Mouse (Mus musculus) kidney, postnatal 4 days (tissue): ENCODE measurements around the gene Dnajc14.
A peak's percentile ranks its signal among the peaks of the same experiment; 100 is the strongest.
"Not testable (repeated sequence)": the region's sequence is repeated elsewhere in the genome, so short reads cannot be mapped to it uniquely, and the experiment has no call there.

Source experiments
- DNase-seq, 2 experiments: peaks; one replicate each; pipeline ENCODE4 v3.0.0; 2021; ENCODE audit warnings: mixed read lengths in 2 of 2

The Dnajc14 gene

DNA sequence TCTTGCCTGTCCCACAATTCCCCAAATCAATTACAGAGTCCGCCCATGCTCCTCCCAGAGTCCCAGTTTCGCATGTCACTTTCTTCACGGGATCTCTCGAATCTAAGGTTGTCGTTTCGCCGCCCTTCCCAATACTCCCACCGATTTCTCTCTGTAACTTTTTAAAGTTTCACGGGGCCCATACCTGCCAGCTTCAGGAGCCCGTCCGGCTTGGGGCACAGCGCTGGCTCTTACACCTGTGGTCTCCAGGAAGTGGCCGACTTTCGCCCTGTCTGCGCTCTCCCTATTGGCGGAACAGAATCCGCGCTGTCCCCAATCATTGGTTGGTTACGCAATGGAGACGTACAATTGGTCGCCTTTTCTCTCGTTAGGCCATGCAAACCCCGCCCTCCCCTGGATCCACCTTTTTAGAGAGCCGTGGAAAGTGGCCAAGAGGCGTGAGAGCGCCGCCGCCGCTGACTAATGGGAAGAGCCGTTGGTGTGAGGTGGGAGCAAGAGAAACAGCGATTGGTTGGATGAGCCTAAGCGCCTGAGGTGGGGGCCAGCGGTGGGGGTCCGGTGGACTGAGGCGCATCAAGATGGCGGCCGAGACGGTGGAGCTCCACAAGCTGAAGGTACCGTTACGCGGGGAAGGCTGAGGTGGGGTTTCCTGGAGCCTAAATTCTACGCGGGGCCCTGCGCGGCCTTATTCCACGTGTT is 17.6 kb downstream of the Dnajc14 start, which contains the start of gene Ormdl2:
Gene Ormdl2 (minus strand): TSS at position 288 of the 699 bp plus-strand sequence.
- DNase-seq: peak; percentile 97 to 99

DNA sequence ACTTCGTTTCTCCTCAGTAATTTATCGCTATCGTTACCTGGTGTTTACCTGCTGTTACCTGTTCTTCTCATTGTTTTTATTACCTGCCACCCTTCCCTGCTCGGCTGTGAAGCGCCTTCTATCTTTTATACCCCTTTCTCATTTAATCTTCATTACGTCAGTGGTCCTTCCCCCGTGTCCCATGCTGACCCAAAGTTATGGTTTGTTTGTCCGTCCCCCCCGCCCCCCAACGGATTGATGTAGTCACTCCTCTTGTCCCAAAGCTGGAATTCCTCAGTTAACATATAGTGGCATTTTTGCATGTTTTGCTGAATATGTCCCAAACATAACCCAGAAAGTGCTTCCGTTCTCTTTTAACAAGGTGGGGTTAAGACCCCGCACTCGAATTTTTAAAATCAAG is 18.3 kb downstream of the Dnajc14 start:
- DNase-seq: no peak

DNA sequence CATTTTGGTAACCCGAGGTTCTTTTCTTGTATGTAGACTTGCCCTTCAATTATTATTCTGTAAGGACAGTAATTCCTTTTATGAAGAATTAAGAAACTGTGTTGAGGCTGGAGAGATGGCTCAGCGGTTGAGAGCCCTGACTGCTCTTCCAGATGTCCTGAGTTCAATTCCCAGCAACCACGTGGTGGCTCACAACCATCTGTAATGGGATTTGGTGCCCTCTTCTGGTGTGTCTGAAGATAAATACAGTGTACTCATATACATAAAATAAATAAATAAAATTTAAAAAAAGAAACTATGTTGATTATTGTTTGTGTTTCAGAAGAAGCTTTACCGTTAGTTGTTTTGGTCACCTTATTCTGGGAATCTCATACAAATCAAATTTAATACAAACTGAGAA is 19.2 kb downstream of the Dnajc14 start:
- not testable (repeated sequence) for DNase-seq

DNA sequence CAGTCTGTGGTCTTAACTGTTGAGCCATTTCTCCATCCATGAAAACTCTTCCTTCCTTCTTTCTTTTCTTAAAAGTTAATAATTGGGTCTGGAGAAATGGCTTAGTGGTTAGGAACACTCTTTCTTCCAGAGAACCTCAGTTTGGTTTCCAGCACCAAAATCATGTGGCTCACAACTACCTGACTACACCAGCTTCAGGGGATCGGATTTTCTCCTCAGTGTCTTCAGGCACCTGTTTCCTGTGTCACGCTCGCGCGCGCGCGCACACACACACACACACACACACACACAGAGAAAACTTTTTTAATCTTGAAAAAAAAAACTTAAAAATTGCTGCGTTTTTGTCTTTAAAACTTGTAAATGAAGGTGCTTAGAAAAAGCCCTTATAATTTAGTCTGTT is 20.0 kb downstream of the Dnajc14 start:
- DNase-seq: no peak

DNA sequence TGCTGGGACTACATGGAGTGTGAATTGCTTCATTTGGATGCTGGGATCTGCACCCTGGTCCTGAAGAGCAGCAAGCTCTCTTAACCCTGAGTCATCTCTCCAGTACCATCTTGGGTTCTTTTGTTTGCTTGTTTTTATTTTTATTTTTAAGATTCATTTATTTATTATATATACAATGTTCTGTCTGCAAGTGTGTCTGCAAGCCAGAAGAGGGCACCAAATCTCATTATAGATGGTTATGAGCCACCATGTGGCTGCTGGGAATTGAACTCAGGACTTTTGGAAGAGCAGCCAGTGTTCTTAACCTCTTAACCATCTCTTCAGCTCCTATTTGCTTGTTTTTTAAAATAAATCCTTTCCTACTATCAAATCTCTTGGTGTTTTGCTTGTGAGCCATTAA is 33.5 kb downstream of the Dnajc14 start:
- DNase-seq: no peak

DNA sequence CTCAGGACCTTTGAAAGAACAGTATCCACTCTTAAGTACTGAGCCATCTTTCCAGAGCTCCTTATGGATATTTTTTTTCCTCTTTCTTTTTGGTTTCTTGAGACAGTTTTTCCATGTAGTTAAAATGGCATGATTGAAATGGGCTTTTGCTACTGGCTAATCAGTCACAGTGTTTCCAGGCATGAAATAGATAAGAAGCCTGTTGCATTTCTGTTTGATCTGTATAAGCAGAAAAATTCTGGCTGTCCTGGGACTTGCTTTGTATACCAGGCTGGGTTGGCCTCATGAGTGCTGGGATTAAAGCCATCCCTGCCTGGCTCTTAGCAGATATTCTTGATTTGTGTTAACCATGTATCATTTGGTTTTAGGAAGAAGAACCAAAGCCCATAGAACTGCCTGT is 35.6 kb downstream of the Dnajc14 start:
- DNase-seq: no peak

DNA sequence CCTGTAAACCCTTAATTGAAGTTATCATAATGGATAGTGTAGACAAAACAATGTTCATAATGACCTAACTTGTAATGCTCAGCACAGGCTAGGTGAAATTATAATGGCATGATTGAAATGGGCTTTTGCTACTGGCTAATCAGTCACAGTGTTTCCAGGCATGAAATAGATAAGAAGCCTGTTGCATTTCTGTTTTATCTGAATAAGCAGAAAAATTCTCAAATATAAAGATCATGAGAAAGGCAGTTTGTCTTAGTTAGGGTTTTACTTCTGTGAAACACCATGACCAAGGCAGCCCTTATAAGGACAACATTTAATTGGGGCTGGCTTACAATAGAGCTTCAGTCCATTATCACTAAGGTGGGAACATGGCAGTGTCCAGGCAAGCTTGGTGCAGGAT is 36.8 kb downstream of the Dnajc14 start:
- DNase-seq: no peak

DNA sequence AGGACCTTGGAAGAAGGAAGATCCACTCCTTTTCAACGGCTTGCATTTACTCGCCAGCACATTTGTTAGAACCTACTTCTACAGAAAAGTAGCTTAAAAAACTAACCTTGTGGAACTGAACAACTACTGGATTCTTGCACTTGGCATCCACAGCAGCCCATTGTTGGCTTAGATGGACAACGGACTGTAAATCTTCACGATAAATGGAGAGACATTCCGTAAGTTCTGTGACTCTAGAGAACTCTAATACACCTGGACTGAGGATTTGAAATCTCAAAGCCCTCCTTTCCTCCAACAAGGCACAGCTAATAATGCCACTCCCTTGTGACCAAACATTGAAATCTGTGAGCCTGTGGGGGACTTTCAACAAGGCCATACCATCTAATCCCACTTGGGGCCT is 39.4 kb downstream of the Dnajc14 start:
- DNase-seq: no peak

DNA sequence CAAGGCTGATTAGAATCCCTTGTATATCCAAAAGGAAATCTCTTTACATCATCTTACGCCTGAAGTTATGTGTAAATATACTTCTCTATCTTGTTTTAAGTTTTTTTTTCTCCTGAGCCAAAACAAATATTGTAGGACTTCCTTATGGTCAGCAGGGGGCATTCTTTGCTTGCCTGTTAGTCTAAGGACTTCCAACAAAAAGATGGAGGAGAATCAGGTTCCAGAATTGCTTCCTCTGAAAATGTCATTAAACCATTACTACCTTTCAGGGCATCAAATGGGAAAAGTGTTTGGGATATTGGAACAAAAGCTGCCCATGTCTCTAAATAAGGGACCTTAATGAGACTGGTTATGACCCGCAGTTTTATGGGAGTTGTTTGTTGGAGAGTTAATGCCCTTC is 41.7 kb downstream of the Dnajc14 start:
- peak in 1 of 2 experiments; percentile 13 for DNase-seq

DNA sequence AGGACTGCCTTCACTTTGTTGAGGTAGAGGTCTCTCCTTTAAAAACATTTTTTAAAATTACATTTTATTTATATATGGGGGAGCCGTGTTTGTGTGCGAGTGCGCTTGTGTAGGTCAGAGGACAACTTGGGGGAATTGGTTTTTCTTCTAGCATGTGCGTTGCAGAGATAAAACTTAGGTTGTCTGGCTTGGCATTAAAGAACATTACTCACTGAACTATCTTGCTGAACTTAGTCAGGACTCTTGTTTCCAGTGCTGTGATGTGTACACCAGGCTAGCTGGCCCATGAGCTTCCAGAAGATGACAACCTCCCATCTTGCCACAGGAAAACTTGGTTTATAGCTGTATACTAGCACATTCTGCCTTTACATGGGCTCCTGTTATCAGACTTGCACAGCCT is 42.8 kb downstream of the Dnajc14 start:
- DNase-seq: no peak

DNA sequence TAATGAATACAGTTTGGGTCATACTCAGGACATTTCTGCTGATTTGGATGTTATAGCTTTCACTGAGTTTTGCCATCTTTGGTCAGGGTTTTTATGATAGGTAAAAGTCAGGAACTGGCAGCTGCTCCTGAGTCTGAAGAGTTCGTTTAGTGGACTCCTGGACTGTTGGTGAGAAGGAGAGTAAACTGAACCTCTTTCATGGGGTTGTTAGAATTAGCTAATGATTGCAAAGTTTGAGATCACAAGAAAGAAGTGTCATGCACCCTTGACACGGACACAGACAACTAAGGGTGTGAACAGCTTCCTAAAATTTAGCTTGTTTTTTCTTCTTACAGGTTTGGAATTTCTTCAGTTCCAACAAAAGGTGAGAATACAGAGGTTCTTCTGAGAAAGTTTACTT is 44.6 kb downstream of the Dnajc14 start:
- DNase-seq: no peak

DNA sequence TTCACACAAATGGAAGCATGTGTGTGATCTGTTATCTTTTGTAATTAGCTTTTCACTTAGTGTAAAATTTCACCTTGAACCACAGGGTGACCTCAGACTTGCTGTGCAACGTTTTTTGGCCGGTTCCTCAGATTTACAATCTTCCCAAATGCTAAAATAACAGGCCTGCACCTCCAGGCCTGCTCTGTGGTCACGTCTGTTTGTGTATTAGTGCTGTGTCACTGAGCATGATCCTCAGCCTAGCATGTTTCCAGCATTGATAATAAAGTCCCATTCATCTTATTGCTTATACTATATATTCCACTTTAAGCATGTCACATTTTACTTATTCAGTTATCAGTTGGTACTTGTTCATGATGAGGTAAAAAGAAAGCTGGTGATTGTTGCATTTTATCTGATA is 46.5 kb downstream of the Dnajc14 start:
- DNase-seq: no peak

DNA sequence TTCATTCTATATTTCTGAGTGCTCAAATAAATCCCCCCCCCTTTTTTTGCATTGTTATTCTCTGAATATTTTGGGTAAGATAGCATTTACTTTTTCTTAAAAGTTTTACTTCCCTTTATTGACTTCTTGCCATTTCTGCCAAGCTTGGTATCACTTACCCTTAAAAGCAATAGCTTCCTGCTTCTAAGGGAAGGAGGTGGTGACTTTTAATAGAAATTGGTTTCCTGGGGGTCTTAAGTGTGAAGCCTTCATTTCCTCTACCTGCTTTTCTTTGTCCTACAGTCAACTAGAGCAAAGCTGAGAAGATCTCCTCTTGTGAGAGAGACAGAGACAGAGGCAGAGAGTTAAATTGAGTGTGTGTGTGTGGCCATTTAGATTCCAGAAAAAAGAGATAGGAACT is 57.3 kb downstream of the Dnajc14 start:
- no peak for DNase-seq

DNA sequence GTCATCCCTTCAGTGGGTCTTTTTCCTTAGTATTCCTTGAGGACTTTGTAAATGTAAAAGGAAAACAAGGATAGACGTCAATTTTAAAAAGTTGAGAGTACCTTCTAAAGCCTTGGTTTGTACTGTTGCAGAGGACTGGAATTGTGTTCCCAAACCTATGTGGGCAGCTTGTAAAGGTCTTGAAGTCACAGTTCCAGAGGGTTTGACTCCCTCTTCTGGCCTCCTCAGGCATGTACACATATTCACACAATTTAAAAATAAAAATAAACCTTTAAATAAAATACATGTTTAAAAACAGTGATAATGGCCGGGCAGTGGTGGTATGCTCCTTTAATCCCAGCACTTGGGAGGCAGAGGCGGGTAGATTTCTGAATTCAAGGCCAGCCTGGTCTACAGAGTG is 62.2 kb downstream of the Dnajc14 start:
- no peak for DNase-seq

DNA sequence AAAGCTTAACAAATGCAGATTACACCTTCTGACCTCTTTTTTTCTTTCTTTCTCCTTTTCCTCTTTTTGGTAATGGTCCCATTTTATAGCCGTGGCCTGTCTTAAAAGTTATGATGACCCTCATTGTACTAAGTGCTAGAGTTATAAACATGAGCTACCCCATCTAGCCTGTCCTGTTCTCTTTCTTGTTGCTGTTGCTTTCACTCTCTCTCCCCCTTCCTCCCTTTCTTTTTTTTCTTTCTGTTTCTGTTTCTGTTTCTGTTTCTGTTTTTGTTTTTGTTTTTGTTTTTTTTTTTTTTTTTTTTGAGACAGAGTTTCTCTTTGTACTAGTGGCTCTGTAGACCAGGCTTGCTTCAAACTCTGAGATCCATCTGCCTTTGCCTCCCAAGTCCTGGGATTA is 62.7 kb downstream of the Dnajc14 start:
- no peak for DNase-seq
